Mouse (Mus musculus) neural tube, embryonic 15.5 days (tissue): ENCODE results near the gene Slc2a10. TPM values are rescaled to one million over a fixed set of nuclear protein-coding genes. Genes with fewer than 3 reads are reported as not detected.

Experiments used
- ATAC-seq: fragments of 200-750 bp; cut with Nextera tagmentation; 2 replicates; pipeline ENCODE4 v1.8.0; 2017; ENCODE audit warnings: mild to moderate bottlenecking, moderate TSS enrichment, moderate library complexity; ENCODE audit not compliant: low FRiP score
- H3K27ac ChIP-seq: fragments of 300-500 bp; sonication (generic); replicated peaks from 2 replicates; pipeline ENCODE4 v1.5.1; 2015; ENCODE audit warnings: mild to moderate bottlenecking, inconsistent platforms
- H3K27me3 ChIP-seq: fragments of 300-500 bp; sonication (generic); replicated peaks from 2 replicates; pipeline ENCODE4 v1.6.1; 2015; ENCODE audit warnings: inconsistent platforms
- H3K36me3 ChIP-seq: fragments of 300-500 bp; sonication (generic); 2 replicates; pipeline ENCODE4 v1.6.1; 2015; ENCODE audit warnings: inconsistent platforms
- H3K4me1 ChIP-seq: fragments of 300-500 bp; sonication (generic); 2 replicates; pipeline ENCODE4 v1.6.1; 2015; ENCODE audit warnings: inconsistent platforms
- H3K4me2 ChIP-seq: fragments of 300-500 bp; sonication (generic); 2 replicates; pipeline ENCODE4 v1.6.1; 2015; ENCODE audit warnings: inconsistent platforms, mild to moderate bottlenecking, moderate library complexity
- H3K4me3 ChIP-seq: fragments of 300-500 bp; sonication (generic); replicated peaks from 2 replicates; pipeline ENCODE4 v1.5.1; 2015; ENCODE audit warnings: mild to moderate bottlenecking, inconsistent platforms
- H3K9ac ChIP-seq: fragments of 300-500 bp; sonication (generic); replicated peaks from 2 replicates; pipeline ENCODE4 v1.6.1; 2015; ENCODE audit warnings: mild to moderate bottlenecking, inconsistent platforms
- H3K9me3 ChIP-seq: fragments of 300-500 bp; sonication (generic); replicated peaks from 2 replicates; pipeline ENCODE4 v1.6.1; 2016; ENCODE audit warnings: inconsistent platforms
- WGBS: fragments of 180-500 bp; shearing (Covaris S2); methylation state at CpG from one replicate; pipeline ENCODE4 v1.1.7; 2015; ENCODE audit warnings: mixed read lengths; 5-methylcytosine and 5-hydroxymethylcytosine counted together
- polyA plus RNA-seq: library from polyadenylated mRNA; unstranded; fragments of >200 nt; fragmentation: Nextera tagmentation; extraction: Ambion mirVana; gene quantifications from 2 replicates; pipeline ENCODE4 v1.2.1, GENCODE M21; 2015

The Slc2a10 gene
- 2.3 and 2.6 TPM in 2 replicates for polyA plus RNA-seq

DNA sequence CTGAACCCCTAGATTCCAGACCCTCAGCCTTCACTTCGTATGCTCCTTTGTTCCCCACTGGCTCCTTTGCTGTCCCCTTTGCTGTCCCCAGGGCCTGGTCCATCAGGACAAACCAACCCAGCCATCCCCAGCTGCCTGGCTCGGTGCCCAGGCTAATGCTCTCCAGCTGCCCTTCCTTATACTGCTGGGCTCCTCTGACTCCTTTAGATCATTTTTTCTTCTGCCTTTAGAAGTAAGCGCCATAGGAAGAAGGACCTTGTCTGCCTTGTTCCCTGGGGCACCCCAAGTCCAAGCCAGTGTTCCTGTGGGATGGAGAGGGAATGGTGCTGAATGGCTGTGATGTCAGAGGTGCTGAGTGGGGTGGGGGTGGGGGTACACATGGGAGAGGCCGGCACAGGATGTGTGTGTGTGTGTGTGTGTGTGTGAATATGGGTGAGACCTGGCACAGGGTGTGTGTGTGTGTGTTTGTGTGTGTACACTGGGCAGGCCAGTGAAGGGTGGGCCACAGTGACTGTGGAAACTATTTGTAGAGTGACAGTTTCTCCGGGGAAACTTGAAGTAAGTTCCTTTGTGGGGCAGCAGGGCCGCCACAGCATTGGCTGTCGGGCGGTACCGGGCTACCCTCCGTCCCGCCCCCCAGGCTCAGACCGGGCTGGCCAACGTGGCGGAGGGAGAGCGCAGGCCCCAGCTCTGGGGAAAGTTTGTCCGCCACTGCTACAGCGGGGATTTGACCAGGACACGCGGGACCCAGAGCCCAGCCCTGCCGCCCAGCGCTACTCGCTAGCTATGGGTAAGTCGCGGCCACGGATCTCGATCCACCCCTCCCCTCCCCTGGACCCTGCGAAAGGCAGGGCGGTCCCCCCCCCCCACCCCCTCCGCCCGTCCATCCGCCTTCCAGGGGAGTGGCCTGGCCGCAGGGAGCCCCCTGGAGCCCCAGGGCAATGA is at the start of gene Slc2a10:
Gene Slc2a10, plus strand, starts transcription at position 529 of the 945 bp plus-strand sequence.
- Histone ChIP-seq H3K9me3 (no peaks in the 10 kb centered on the region), H3K27ac (peak within 1 kb of the TSS; percentile 10; the same call in 1 of the 2 replicates), H3K9ac (peak within 1 kb of the TSS; percentile 30; the same call in 1 of the 2 replicates), H3K4me2 (peak within 1 kb of the TSS; percentile 57), H3K4me1 (peaks cover 18% of the 10 kb centered on the region), H3K4me3 (peak within 1 kb of the TSS; percentile 33), H3K27me3 (no peaks in the 10 kb centered on the region), H3K36me3 (no peaks in the 10 kb centered on the region)
- ATAC-seq: peak; percentile 65
- 4% methylated on average over 31 of the region's 32 CpGs for WGBS

DNA sequence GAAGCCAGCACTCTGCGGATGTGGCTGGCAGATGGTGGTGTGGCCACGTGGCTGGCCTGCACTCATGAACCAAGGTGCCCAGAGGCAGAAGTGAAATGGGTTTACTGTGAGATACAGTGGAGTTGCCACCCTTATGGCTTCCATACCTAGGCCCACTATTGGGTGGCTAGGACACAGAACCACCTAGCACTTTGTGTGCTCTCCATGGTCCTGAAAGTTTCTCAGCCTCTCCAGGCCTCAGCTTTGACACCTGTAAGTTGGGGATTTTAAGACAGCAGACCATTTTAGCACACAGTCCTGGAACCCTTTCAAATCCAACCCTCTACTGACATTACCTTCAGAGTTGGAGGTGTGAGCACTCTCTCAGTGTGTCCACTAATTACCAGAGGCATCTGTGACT is 46.9 kb upstream of the Slc2a10 start:
- no peaks in the 10 kb centered on the region for H3K27me3 ChIP-seq
- no peaks in the 10 kb centered on the region for H3K36me3 ChIP-seq
- no peaks in the 10 kb centered on the region for H3K9me3 ChIP-seq
- no peak overlapping the region for H3K27ac ChIP-seq
- WGBS: 59% methylated on average over 2 of the region's 2 CpGs
- no peaks in the 10 kb centered on the region for H3K4me1 ChIP-seq
- no peak overlapping the region for H3K4me2 ChIP-seq
- no peak overlapping the region for H3K9ac ChIP-seq
- no peak overlapping the region for H3K4me3 ChIP-seq
- ATAC-seq: no peak

DNA sequence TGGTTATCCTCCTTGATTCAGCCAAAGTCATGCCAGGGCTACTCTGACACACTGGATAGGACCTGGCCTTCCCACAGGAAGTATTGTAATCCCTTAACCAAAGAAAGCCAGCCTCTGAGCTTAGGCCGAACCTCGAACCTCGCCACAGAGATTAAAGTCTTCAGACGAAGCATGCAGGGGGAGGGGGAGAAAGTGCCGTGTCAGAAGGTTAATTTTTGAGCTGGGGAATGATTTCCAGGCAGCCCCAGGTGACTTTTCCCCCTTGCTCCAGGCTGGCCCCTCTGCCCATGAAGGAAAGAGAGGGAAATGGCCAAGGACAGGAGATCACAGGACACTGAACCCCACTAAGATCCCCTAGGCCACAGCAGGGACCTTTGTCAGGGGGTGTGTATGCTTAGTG is 45.4 kb upstream of the Slc2a10 start:
- Histone ChIP-seq H3K4me2 (no peak overlapping the region), H3K27ac (no peak overlapping the region), H3K4me3 (no peak overlapping the region), H3K9ac (no peak overlapping the region), H3K27me3 (no peaks in the 10 kb centered on the region), H3K9me3 (no peaks in the 10 kb centered on the region), H3K36me3 (no peaks in the 10 kb centered on the region), H3K4me1 (no peaks in the 10 kb centered on the region)
- WGBS: 74% methylated on average over 5 of the region's 5 CpGs
- no peak for ATAC-seq

DNA sequence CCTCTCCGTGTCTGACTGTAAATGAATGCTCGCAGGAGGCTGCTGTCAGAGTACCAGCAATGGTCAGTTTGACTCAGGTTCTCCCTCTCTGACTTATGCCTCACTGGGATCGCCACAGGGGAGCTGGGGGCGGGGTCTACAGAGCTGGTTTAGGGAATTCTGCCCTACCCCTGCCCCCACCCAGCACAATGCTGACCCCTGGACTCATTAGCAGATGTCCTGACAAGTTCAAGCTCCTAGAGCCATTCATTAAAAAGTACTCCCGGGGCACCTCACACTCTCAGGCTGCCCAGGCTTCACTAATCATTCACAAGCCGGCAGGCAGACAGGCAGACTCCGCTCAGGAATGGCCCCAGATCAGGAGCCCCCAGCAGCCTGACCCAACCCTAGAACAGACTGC is 43.9 kb upstream of the Slc2a10 start:
- WGBS: 28% methylated on average over 7 of the region's 7 CpGs
- H3K9me3 ChIP-seq: no peaks in the 10 kb centered on the region

DNA sequence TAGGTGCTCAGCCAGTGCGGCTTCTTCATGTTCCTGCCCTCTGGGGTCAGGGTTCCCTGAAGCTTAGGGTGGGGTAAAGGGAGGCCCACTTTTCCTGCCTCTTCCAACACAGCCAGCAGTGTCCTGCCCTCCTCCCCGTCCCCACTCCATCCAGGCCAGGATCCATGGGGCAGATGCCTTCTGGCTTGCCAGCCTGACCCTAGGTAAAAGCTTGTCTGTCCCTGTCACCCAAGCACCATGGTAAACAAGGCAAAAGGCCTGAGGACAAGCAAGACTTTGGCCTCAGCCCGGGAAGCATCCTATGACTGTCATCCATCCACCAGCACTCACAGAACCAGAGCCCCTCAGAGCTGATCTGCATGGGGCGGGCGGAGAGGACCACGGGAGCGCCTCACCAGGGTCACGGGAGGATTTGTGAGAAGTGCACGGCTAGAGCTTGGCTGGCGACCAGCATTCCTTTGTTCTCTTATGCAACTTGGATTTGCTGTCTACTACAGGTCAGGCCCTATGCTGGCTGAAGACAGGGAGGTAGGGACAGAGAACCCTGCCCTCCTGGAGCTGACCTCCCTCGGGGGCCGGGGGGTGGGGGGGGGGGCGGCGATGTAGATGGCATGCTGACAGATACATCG is 35.6 kb upstream of the Slc2a10 start:
- WGBS: 53% methylated on average over 15 of the region's 15 CpGs
- Histone ChIP-seq H3K27ac (no peak overlapping the region), H3K36me3 (no peaks in the 10 kb centered on the region), H3K9me3 (no peaks in the 10 kb centered on the region), H3K9ac (no peak overlapping the region), H3K4me3 (no peak overlapping the region), H3K4me1 (peaks cover 1% of the 10 kb centered on the region), H3K4me2 (no peak overlapping the region), H3K27me3 (peaks cover 14% of the 10 kb centered on the region)
- ATAC-seq: no peak

More for the DNA sequence above, 43.9 kb upstream of the Slc2a10 start:
- no peak overlapping the region for H3K9ac ChIP-seq
- no peak for ATAC-seq
- H3K4me3 ChIP-seq: no peak overlapping the region
- H3K4me1 ChIP-seq: no peaks in the 10 kb centered on the region
- H3K27ac ChIP-seq: no peak overlapping the region
- no peaks in the 10 kb centered on the region for H3K36me3 ChIP-seq
- no peaks in the 10 kb centered on the region for H3K27me3 ChIP-seq
- H3K4me2 ChIP-seq: no peak overlapping the region

DNA sequence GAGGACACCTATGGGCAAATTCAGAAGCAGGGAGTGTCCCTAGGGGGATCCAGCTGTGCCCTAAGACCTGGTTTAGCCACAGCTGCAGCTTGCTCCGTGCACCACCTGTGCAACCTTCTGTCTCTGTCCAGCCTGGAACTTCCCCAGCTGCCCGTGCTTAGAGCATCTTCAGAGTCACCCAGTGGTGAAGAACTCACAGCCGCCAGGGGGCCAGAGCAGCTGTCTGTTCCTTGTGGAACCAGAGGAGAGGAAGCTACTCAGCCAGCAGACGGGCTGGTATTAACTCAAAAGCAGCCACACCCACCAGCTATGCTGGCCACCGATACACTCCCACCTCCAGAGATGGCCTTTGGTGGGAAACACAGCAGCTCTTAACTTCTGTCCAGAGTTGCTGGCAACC is 33.4 kb upstream of the Slc2a10 start:
- peaks cover 5% of the 10 kb centered on the region for H3K4me1 ChIP-seq
- peaks cover 24% of the 10 kb centered on the region for H3K27me3 ChIP-seq
- whole genome bisulfite sequencing: 38% methylated on average over 5 of the region's 5 CpGs
- no peak overlapping the region for H3K4me3 ChIP-seq
- no peaks in the 10 kb centered on the region for H3K36me3 ChIP-seq
- no peak overlapping the region for H3K9ac ChIP-seq
- no peak overlapping the region for H3K4me2 ChIP-seq
- H3K27ac ChIP-seq: no peak overlapping the region
- no peak for ATAC-seq
- H3K9me3 ChIP-seq: no peaks in the 10 kb centered on the region

DNA sequence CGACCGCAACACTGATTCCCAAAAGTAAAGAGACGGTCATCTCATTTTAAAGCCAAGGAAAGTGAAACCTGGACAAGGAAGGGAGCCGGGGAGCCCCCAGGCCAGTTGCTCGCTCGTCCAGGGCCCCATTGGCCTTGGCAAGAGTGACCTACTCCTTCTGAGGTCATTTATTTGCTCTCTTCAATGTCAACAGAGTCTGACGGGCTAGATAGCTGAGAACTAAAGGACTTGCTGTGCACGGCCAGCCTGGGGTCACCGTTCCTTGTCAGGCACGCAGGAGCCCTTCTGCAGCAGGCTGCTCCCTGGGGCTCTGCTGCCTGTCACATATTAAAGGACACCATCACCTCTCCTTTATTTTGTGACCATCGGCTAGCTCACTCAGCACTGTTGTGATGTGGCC is 31.6 kb upstream of the Slc2a10 start:
- Histone ChIP-seq H3K36me3 (no peaks in the 10 kb centered on the region), H3K9ac (no peak overlapping the region), H3K27ac (no peak overlapping the region), H3K4me3 (no peak overlapping the region), H3K9me3 (no peaks in the 10 kb centered on the region), H3K4me1 (peaks cover 5% of the 10 kb centered on the region), H3K27me3 (peaks cover 24% of the 10 kb centered on the region), H3K4me2 (no peak overlapping the region)
- 85% methylated on average over 11 of the region's 11 CpGs for WGBS
- ATAC-seq: no peak

DNA sequence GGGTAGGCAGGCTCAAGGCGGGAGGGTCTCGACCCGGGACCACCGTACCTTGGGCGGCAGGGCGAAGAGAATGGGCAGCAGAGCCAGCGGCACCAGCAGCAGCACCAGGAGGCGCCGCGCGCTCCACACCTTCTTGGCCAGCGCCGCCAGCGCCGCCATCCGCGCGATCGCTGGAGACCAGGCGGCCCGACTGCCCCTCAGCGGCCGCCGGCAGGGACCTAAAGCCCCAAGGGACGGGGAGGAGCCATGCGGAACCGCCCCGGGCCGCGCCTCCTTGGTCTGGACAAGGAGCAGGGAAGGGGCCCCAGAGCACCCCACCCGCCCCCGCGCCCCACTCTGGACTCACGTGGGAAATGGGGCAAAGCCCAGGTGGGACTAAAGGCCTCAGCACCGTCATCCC is 30.6 kb upstream of the Slc2a10 start, which contains the start of gene Slc13a3:
Gene Slc13a3, minus strand, starts transcription at position 228 of the 400 bp plus-strand sequence.
- H3K9ac ChIP-seq: 0 out of 2 replicates have a peak within 1 kb of the TSS, but pooled peaks have one; percentile 23
- no peaks in the 10 kb centered on the region for H3K36me3 ChIP-seq
- H3K4me1 ChIP-seq: peaks cover 5% of the 10 kb centered on the region
- peaks cover 24% of the 10 kb centered on the region for H3K27me3 ChIP-seq
- H3K4me2 ChIP-seq: peak within 1 kb of the TSS; percentile 54
- H3K27ac ChIP-seq: no peak within 1 kb of the TSS
- under 1% methylated on average over 34 of the region's 35 CpGs for WGBS
- peak within 1 kb of the TSS; percentile 26 for H3K4me3 ChIP-seq
- no peak for ATAC-seq
- H3K9me3 ChIP-seq: no peaks in the 10 kb centered on the region

DNA sequence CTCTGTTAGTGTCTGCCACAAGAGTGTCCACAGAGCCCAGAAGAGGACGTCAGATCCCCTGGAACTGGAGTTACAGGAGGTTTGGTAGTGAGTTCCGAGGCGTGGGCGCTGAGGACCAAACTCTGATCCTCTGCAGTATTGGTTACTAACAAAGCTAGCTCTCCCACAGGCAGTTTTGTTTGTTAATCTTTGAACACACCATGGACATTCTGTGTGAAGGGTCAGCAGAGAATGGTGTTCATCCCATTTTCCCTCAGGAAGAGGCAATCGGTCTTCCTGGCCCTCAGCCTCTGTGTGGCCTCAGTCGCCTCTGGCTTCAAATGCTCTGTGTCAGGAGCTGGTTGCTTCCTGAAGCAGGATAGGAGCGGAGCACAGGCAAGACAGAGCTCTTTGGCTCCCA is 28.2 kb upstream of the Slc2a10 start:
- no peak for ATAC-seq
- no peak overlapping the region for H3K9ac ChIP-seq
- H3K4me1 ChIP-seq: peaks cover 5% of the 10 kb centered on the region
- peaks cover 24% of the 10 kb centered on the region for H3K27me3 ChIP-seq
- no peak overlapping the region for H3K27ac ChIP-seq
- 75% methylated on average over 7 of the region's 7 CpGs for WGBS
- H3K9me3 ChIP-seq: no peaks in the 10 kb centered on the region
- H3K4me2 ChIP-seq: no peak overlapping the region
- no peaks in the 10 kb centered on the region for H3K36me3 ChIP-seq
- no peak overlapping the region for H3K4me3 ChIP-seq

DNA sequence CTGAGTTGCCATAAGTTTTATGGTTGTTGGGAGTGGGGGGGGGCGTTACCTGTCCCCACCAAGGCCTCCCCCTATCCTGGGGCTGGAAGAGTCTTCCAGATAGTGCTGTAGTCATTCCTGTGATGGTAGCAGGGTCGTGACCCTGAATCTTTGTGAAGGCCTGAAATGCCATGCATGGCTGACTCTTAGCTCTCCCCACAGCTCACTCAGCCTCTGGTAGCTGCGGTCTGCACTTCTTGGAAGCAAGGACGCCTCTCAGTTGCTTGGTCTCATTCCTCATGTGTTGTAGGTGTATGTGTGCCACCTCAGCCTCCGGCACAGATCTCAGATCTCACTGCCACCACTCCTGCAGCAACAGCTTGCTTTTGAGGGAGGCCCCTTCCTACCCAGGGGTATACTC is 27.7 kb upstream of the Slc2a10 start:
- WGBS: 59% methylated on average over 5 of the region's 5 CpGs
- H3K27me3 ChIP-seq: peaks cover 24% of the 10 kb centered on the region
- H3K4me3 ChIP-seq: no peak overlapping the region
- no peaks in the 10 kb centered on the region for H3K9me3 ChIP-seq
- no peak overlapping the region for H3K9ac ChIP-seq
- peaks cover 5% of the 10 kb centered on the region for H3K4me1 ChIP-seq
- H3K4me2 ChIP-seq: no peak overlapping the region
- ATAC-seq: no peak
- H3K27ac ChIP-seq: no peak overlapping the region
- H3K36me3 ChIP-seq: no peaks in the 10 kb centered on the region

DNA sequence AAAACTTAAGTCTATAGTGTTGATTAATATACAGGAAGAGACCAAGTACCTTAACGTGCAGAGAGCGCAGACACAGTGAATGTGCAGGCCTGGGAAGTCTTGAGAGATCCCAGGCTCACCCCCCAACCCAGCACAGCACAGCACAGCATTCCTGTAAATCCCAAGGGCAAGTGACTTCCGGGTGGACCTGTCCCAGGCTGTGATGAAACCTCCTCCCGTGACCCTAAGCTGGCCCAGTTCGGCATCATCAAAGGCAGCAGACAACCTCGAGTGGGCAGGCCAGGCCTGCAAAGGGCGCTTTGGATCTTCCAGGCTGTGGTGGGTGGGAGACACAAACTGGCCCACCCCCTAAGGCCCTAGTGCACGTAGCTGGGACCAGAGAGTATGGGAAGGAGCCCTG is 21.6 kb upstream of the Slc2a10 start:
- Histone ChIP-seq H3K4me1 (peaks cover 8% of the 10 kb centered on the region), H3K36me3 (no peaks in the 10 kb centered on the region), H3K27ac (no peak overlapping the region), H3K9me3 (no peaks in the 10 kb centered on the region), H3K9ac (no peak overlapping the region), H3K4me2 (no peak overlapping the region), H3K27me3 (no peaks in the 10 kb centered on the region), H3K4me3 (no peak overlapping the region)
- no peak for ATAC-seq
- 70% methylated on average over 8 of the region's 8 CpGs for WGBS

DNA sequence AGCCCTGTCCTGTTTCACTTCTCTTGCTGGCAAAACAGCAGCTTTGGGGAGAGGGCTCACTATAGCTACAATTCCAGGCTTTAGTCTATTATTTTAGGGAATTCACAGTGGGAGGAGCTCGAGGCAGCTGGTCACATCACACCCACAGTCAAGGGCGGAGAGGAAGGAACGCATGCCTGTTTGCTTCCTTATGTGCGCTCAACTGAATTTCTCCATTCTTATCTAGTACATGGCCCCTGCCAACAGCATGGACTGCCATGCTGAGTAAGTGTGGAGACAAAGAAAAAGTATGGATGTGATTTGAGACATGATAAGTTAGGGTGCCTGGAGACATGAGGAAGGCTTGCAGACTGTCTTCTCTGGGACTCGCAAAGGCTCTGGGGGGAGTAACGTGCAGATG is 19.4 kb upstream of the Slc2a10 start:
- no peak overlapping the region for H3K4me2 ChIP-seq
- no peak overlapping the region for H3K27ac ChIP-seq

More for the DNA sequence above, 19.4 kb upstream of the Slc2a10 start:
- Histone ChIP-seq H3K4me1 (peaks cover 12% of the 10 kb centered on the region), H3K9ac (no peak overlapping the region), H3K36me3 (peaks cover 10% of the 10 kb centered on the region), H3K9me3 (no peaks in the 10 kb centered on the region), H3K4me3 (no peak overlapping the region), H3K27me3 (no peaks in the 10 kb centered on the region)
- no peak for ATAC-seq
- 67% methylated on average over 6 of the region's 6 CpGs for WGBS
